Mouse (Mus musculus) kidney, postnatal 10 days (tissue): ENCODE data around the gene Gabarapl1.

Source experiments
- DNase-seq: peaks from one replicate; pipeline ENCODE4 v3.0.0; 2021; ENCODE audit warnings: mixed read lengths

Gabarapl1 gene

DNA sequence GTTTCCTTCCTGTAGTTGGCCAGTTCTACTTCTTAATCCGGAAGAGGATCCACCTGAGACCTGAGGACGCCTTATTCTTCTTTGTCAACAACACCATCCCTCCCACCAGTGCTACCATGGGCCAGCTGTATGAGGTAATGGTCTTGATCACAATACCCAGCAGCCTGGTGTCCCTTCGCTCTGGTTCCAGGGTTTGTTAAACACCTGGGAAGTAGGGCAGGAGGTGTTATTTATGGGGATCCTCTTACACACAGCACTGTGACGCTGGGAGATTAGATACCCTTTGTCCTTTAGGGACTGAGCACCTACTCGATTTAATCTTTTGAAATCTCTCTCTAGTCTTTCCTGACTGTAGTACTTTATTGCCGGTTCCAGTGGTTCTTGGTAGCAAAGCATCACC, 5.6 kb downstream of the Gabarapl1 start:
- no peak for DNase-seq

DNA sequence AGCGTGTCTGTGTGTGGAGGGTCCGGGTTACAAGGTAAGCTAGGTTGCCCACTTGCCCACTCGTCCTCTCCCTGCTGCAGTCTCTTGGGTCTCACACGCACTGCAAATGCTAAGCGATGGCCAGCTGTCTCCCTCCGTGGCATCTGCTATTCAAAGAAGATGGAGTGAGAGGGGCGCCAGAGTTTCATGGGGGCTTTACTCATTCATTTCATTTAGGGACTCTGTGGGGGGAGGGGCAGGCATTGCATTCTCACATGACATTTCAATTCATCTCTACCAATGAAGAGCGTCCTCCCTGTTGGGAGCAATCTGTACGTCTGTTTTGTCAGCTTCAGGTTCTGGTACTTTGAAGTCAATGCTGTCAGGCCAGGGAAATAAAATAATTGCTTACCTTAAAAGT, 9.0 kb downstream of the Gabarapl1 start:
- no peak for DNase-seq

DNA sequence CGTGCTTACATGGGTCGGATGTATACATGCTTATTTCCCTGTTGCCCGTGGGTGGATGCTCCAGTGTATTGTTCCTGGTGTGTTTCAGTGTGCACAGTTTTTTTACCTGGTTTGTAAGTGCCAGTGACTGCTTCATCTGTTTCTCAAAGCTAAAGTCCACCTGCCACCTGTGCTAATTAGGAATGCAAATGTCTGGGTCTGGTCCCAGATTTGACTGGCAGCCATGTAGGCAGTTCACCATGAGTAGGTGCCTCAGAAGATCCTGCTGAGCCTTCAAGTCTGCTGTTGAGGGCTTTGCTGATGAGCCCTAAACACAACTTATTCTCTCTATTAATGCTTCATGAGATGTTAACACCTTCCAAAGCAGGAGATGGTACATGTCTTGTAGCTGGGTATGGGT, 9.6 kb downstream of the Gabarapl1 start:
- DNase-seq: no peak

- peak; percentile 84 for DNase-seq
Measured at GRCm38 (mm10) chr6:129543709-129544606, 11.0 kb downstream of the Gabarapl1 start.

DNA sequence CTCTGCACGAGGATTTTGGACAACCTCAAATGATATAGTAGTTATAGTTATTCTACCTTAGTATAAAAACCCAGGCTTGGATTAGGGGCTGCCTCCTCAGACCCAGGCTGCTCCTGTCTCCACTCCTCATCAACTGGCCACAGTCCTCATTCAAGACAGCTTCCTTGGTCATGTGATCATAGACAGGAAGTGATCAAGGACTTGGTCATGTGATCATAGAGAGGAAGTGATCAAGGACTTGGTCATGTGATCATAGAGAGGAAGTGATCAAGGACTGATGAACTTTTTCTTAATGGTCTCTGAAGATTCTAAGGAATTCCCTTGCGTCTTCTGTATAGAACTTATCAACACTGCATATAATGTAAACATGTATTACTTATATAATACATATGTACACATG, 14.3 kb downstream of the Gabarapl1 start:
- no peak for DNase-seq

DNA sequence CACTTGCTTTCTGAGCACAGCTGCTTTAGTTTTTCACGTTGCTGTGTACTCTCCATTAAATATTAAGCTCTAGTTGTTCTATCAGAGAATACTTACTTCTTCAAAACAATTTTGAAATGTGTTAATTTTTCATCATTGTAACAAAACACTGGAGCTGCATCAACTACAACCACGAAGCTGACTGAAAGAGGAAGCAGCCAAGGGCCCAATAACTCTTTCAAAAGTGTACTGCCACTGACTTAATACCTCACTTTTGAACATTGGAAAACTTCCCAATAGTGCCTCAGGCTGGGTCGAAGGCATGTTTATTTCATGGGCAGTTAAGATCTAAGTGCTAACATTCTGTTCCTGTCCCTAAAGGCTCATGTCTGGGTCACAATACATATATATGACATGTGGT, 15.0 kb downstream of the Gabarapl1 start:
- no peak for DNase-seq

DNA sequence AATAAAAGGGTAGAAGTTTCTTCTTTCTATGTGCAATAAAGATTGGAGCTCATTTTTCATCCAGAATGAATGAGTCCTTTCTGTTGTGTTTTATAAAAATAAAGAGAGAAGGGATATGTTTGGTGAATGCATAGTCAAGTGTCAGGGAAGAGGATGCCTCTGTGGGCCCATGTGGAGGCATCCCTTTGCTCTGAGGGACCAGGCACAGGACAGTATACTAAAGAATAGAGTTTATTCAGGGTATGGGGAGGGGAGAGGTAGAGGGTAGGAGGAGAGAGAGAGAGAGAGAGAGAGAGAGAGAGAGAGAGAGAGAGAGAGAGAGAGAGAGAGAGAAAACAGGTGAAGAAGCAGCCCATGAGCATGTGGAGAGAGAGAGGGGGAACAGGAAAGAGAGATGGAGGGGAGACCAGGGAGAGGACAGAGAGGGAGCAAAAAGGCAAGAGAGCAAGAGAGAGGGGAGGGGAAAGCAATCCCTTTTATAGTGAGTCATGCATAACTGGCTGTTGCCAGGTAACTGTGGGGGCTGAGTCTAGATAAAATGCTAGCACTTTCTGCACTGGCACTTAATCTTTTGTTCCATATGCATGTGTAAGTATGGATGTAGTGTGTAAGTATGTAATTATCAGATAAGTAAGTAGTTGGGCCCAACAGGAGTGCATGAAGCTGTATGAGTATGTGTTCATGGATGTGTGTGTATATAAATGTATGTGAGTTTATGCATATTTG, 24.5 kb downstream of the Gabarapl1 start:
- DNase-seq: no peak

GRCm38 (mm10) chr6:129558946-129559640, 26.1 kb downstream of the Gabarapl1 start:
- DNase-seq: peak; percentile 85

- no peak for DNase-seq
Measured at GRCm38 (mm10) chr6:129559641-129560027, 26.7 kb downstream of the Gabarapl1 start.

DNA sequence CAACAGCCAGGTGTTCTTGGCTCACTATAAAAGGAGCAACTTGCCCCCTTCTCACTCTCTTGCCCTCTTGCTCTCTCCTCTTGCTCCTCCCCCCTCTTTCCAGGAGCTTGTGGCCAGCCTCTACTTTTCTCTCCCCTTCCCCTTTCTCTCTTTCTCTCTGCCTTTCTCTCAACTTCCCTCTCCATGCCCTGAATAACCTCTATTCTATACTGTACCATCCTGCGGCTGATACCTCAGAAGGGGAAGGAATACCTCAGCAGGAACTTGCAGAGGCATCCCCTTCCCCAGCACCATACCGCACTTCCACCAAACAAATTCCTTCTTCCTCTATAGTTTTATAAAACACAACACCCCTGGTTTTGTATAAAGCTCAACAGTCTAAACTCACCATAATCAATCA, 32.3 kb downstream of the Gabarapl1 start:
- DNase-seq: no peak

DNA sequence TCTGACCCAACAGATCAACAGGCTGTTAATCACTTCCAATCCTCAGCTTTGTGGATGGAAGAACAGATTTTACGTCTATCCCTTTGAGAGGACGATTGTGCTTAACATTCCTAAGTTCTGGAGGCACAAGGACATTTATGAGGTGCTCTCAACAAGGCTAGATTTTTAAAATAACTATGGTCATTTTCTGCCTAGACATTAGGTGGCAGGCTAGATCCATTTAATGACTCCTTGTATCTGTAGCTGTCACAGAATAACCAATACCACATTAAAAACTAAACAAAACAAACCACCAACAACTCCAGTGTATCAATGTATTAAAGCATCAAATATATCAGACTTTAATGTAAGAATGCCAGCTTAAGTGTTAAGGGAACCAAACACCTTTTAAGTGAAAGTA, 42.4 kb downstream of the Gabarapl1 start:
- DNase-seq: no peak

DNA sequence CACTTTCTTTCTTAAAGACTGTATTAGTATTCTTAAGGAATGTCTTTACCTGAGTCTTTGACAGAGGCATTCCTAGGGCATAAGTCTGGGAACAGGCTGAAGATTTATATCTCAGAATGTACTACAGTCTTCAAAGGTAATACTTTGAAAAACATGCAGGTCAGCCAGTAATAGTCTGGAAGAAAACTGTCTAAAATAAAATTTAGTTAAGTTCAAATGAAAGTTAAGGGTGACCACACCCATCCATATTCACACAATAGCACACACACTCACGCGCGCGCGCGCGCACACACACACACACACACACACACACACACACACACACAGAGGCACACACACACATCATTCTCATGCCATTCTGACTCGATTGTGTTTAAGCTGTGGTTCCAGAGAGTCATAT, 44.6 kb downstream of the Gabarapl1 start, which contains the start of gene Klre1:
Gene Klre1, plus strand, starts transcription at position 301 of the 400 bp plus-strand sequence.
- no peak for DNase-seq

DNA sequence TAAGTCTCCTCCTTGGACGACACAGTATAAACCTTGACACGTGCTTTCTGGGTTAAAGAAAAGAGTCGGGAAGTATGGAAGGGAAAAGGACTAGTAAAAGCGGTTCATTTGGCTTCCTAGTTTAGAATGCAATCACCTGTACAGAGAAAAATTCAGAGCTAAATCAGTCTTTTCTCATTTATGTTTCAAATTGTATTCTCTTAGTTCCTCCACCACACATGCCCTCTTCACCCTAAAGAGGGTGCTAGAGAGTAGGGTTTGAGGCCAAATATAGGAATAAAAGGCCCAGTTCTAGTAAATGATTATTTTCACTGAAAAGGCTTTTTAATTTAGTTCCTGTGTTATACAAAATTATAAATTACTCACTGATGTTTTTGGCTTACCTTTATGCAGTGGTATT, 48.3 kb downstream of the Gabarapl1 start:
- DNase-seq: peak; percentile 5

DNA sequence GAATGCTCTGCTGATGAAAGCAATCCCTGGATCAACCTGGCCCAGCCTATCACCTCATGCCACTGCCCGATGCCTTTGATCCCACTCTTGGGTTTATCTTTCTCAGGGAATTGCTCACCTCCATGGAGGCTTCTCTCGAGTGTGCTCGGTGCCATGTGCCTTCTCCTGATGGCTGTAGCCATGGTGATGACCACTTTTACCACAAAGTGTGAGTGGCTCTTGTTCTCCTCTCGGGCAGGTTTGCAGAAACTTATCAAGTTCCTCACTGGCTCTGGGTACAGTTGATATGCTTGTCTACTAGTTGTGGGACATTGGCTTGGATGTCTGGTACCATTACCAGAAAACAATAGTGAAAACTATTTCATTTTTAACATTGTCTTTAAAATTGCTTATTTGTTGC, 48.9 kb downstream of the Gabarapl1 start:
- no peak for DNase-seq

DNA sequence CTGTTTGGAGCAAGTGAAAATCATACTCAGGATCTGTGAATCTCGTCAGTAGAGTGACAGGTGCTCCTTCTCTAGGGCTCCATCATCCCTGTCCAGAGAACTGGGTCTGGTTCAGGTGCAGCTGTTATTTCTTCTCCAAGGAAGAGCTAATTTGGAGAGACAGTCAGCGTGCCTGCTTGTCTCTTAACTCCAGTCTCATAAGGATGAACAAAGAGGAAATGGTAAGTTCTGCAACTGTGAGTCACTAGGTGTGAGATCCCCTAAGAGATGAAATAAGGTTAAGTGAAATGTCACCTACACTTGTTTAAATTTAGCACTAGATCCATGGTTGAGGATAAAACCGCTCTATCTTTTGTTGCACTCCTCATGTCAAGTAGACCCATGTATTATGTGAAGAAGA, 50.1 kb downstream of the Gabarapl1 start:
- DNase-seq: no peak

- no peak for DNase-seq
Measured at GRCm38 (mm10) chr6:129591508-129591907, 58.5 kb downstream of the Gabarapl1 start, which contains the start of gene Klrd1. Gene Klrd1, plus strand, starts transcription at chr6:129591782.
